Mouse (Mus musculus) cortical plate, adult 2 months (tissue): ENCODE results near the gene Mef2d.

Experiments
- CTCF ChIP-seq: fragments of 200-500 bp; IDR thresholded peaks from 2 replicates; pipeline ENCODE4 v1.5.1; 2011; ENCODE audit warnings: mild to moderate bottlenecking, control low read depth, low read length; ENCODE audit not compliant: insufficient read depth; ENCODE audit errors: extremely low read depth
- POLR2A ChIP-seq: fragments of 200-500 bp; IDR thresholded peaks from 2 replicates; pipeline ENCODE4 v1.6.1; 2011; ENCODE audit warnings: mild to moderate bottlenecking, low read length, control low read depth; ENCODE audit not compliant: insufficient read depth; ENCODE audit errors: extremely low read depth

GRCm38 (mm10) chr3:88191820-88192616 is 49.8 kb downstream of the Mef2d start:
- TF ChIP-seq POLR2A (no peak), CTCF (peak; percentile 92)
